Mouse (Mus musculus) liver, postnatal 0 days (tissue): ENCODE results near the gene Rnf13.

Experiments
- CTCF ChIP-seq: sonication (generic); IDR thresholded peaks from 2 replicates; pipeline ENCODE4 v1.5.1; 2016; ENCODE audit warnings: antibody characterized with exemption, low read depth
- EP300 ChIP-seq: IDR thresholded peaks from 2 replicates; pipeline ENCODE4 v1.6.1; 2016; ENCODE audit warnings: antibody characterized with exemption, low read depth, mild to moderate bottlenecking

GRCm38 (mm10) chr3:57732206-57732915 lies 3.5 kb upstream of the Rnf13 start:
- TF ChIP-seq EP300 (no peak), CTCF (no peak)
